Mouse (Mus musculus) stomach, adult 2 months (tissue): Measurements from ENCODE around the gene Pira2. TPM values are rescaled to one million over a fixed set of nuclear protein-coding genes. Genes with fewer than 3 reads are reported as not detected.

Experiments used
- polyA plus RNA-seq: library from polyadenylated mRNA; depleted of rRNA; stranded (reverse); fragments of >200 nt; gene quantifications from 2 replicates; pipeline ENCODE4 v1.2.3, GENCODE M21; 2012; rRNA removed

The Pira2 gene
- 0.11 and 0.25 TPM in 2 replicates for polyA plus RNA-seq

GRCm38 (mm10) chr7:3844951-3845350 is at the start of gene Pira2:
Gene Pira2, minus strand, starts transcription at chr7:3845051.

GRCm38 (mm10) chr7:3825599-3825998 is 19.3 kb downstream of the Pira2 start, which contains the start of gene Gm15448:
Gene Gm15448, minus strand, starts transcription at chr7:3825687.

Other genes with a start within 250 kb of the Pira2 start
- gene Oscar, start 228.9 kb downstream of the Pira2 start, polyA plus RNA-seq, result 0.09 and 0.32 TPM in 2 replicates
- 219 and 251 TPM in 2 replicates for gene Ndufa3, start 227.7 kb downstream of the Pira2 start, polyA plus RNA-seq
- gene Tfpt, start 215.1 kb downstream of the Pira2 start, polyA plus RNA-seq, result 2.4 and 2.6 TPM in 2 replicates
- gene Prpf31, start 215.1 kb downstream of the Pira2 start, polyA plus RNA-seq, result 9.5 and 9.9 TPM in 2 replicates
- gene Cnot3, start 199.8 kb downstream of the Pira2 start, polyA plus RNA-seq, result 47.8 and 48.8 TPM in 2 replicates
- gene Leng1, start 179.2 kb downstream of the Pira2 start, polyA plus RNA-seq, result 0.84 and 1.1 TPM in 2 replicates
- 95.4 and 101 TPM in 2 replicates for gene Tmc4, start 167.5 kb downstream of the Pira2 start, polyA plus RNA-seq
- 78.1 and 115 TPM in 2 replicates for gene Tsen34, start 152.2 kb downstream of the Pira2 start, polyA plus RNA-seq
- gene Mboat7, start 151.5 kb downstream of the Pira2 start, polyA plus RNA-seq, result 23.1 and 29.7 TPM in 2 replicates
- 246 and 271 TPM in 2 replicates for gene Rps9, start 141.1 kb downstream of the Pira2 start, polyA plus RNA-seq
- gene Pirb, start 124.7 kb downstream of the Pira2 start, polyA plus RNA-seq, result 3.5 and 4.8 TPM in 2 replicates
- gene Gm15448, start 19.4 kb downstream of the Pira2 start, polyA plus RNA-seq, result 0.12 and 0.18 TPM in 2 replicates
- gene Gm14548, start 53.1 kb upstream of the Pira2 start, polyA plus RNA-seq, result 0.55 and 0.78 TPM in 2 replicates
- gene Lilra6, start 70.5 kb upstream of the Pira2 start, polyA plus RNA-seq, result 0.73 and 1.1 TPM in 2 replicates
- gene Lair1, start 218.2 kb upstream of the Pira2 start, polyA plus RNA-seq, result 0.63 and 1.0 TPM in 2 replicates